Mouse (Mus musculus) retina, postnatal 1 day (tissue): Measurements from ENCODE around the gene Ago3.

Experiments
- DNase-seq: peaks from one replicate; pipeline ENCODE4 v3.0.0-alpha.2; 2012

Ago3 gene

GRCm38 (mm10) chr4:126429347-126430079 lies at the start of gene Ago3:
Gene Ago3 (minus strand): TSS chr4:126429556.
- peak; percentile 96 for DNase-seq

DNA sequence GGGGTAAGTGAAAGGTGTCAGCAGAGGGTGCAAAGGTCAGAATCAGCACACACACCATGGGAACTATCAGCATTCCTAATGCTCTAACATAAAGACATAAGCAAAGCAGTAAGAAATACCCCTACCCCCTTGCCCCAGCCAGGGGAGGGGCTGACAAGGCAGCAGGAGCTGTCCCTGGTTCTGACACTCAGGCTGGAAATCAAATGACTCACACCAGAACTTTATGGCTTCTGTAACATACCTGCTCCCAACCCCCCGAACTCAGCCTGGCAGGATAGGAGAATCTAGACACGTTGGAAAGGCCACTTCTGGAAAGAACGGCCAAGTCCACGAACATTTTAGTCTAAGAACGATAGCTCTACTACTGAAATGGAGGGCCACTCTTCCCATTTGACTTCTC lies 43.7 kb upstream of the Ago3 start:
- no peak for DNase-seq

DNA sequence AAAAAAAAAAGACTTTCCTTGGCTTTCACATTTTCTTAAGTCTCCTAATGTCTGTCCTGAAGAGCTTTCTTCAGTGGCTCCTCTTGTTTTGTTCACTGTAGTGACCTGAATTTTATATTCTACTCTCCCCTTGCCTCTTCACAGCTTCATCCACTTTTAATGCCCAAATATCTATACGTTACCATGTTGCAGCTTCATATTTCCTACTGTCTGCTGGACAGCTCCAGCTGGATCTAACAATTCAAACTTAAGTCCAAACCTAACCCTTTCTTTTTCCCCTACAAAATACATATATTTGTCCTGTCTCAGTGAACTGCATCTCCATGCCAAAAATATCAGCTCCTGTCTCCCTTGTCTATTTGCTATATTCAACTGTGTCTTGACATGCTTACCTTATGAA lies 40.0 kb upstream of the Ago3 start:
- no peak for DNase-seq

DNA sequence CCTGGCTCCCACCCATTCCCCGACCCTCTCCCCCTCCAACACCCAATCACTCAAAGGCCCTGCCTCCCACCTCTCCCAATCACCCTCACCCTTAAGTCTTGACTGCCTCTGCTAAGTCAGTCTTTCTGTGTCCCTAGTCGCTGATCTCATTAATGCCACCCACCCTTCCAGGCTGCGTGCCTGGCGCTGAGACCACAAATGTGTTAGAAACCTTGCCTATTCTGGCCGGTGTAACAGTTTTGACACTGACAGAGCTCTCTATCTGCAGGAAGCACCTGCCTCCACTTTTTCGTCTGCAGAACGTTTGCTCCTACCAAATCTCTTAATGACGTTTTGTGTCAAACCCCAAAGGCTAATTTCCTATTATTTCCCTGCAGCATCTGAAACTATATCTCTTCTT lies 39.6 kb upstream of the Ago3 start:
- DNase-seq: no peak

- peak; percentile 98 for DNase-seq
Observed at GRCm38 (mm10) chr4:126468285-126468901, 39.0 kb upstream of the Ago3 start, which contains the start of gene Ago1. Gene Ago1 (minus strand): TSS chr4:126468583.

DNA sequence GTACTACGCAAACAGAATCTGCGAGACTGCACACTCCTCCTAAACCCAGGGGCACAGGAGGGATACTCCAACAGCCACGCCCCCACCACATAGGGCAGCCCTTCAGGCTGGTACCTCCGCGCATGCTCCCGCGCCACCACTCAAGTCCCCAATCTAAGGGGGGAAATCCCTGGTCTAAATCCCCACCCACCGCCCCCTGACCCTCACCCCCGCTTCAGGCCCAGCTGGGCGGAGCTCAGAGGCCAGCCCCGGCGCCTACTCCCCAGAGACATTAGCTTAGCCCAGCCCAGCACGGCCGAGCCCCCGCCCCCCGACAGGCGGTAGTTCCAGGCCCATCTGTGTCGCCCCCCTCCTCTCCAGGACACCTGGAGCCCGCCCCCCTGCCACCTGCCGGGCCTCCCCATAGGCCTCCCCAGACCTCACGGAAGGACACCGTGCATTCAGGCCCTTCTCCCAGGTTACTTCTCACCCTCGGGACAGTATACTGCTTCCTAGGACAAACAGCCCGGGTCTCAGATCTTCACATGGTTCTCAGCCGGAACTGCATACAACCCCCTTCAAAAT lies 38.4 kb upstream of the Ago3 start:
- DNase-seq: peak; percentile 93

DNA sequence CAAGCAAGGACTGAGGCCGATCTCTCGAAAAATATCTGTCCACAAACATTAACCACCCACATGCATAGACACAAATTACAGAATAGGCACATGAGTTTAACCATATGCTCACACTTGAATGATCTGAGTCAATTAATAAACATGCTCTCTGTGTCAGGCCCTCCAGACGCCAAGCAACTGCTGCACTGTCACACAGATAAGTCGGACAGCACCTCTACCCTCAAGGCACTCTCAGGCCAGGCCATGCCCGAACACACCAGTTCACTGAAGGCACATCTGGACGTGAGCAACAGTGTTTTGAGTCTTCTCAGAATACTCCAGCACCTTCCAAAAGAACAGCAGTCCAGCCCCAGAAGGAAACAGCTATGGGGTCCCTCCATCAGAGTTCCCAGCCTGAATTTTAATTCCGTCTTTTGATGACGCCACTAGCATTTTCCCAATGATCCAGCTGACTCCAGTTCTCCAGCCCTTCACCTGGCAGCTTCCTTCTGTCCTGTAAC lies 36.9 kb upstream of the Ago3 start:
- DNase-seq: no peak

GRCm38 (mm10) chr4:126465843-126466242 lies 36.5 kb upstream of the Ago3 start:
- peak; percentile 95 for DNase-seq

- peak; percentile 59 for DNase-seq
Observed at GRCm38 (mm10) chr4:126464892-126465235, 35.5 kb upstream of the Ago3 start.

- DNase-seq: peak; percentile 11
Observed at GRCm38 (mm10) chr4:126464189-126464891, 35.0 kb upstream of the Ago3 start.

- DNase-seq: no peak
Observed at GRCm38 (mm10) chr4:126455441-126455840, 26.1 kb upstream of the Ago3 start.

GRCm38 (mm10) chr4:126454547-126455254 lies 25.3 kb upstream of the Ago3 start:
- DNase-seq: no peak

DNA sequence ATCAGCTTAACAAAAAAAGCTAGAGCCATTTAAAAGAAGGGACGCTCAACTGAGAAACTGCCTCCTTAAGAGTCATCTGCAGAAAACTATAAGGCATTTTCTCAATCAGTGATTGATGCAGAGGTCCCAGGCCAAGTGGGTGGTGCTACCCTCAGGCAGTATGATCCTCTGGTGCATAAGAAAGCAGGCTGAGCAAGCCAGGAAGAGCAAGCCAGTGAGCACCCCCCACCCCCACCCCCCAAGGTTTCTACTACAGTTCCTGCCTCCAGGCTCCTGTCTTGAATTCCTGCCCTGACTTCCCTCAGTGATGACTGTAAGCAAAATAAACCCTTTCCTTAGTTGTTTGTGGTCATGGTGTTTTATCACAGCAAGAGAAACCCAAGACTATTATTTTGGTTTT lies 20.9 kb upstream of the Ago3 start:
- no peak for DNase-seq

GRCm38 (mm10) chr4:126447126-126447525 lies 17.8 kb upstream of the Ago3 start:
- DNase-seq: no peak

GRCm38 (mm10) chr4:126444528-126444927 lies 15.2 kb upstream of the Ago3 start:
- DNase-seq: no peak

- DNase-seq: no peak
Observed at GRCm38 (mm10) chr4:126438261-126438660, 8.9 kb upstream of the Ago3 start.

DNA sequence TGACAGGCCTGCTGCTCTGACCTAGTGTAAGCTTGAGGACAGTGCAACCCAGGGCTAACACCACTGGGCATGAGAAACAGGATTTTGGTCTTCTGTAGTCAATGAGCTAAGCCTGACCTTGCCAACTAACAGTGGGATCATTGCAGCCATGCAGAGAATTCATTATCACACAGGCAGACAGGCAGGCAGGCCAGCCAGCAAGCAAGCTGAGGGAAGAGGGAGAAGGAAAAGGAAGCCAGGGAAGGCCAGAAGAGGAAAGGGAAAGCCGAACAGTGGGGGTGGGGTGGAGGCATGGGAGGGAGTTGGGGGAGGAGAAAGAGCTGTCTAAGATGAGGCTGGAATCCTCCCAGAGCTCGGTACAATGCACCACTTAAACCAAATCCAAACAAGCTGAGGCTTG lies 6.9 kb upstream of the Ago3 start:
- no peak for DNase-seq

DNA sequence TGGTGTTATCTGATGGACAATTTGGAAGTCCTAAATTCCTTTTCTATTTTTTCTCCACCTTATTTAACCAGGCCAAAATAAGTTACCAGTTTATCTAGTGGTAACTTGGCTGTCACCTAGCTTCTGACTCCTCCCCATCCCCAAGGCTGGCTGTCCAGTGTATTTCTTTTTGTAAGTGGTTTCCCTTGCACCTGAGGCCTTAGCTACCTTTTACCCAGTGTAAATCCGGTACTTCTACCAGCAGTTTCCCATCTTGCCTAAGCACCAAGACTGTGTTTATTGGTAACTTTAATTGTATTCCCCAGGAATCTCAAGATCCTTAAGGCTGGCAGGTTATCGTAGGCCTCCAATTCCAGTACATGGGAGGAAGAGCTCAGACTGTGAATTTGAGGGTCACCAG lies 4.7 kb upstream of the Ago3 start:
- no peak for DNase-seq

- DNase-seq: no peak
Observed at GRCm38 (mm10) chr4:126433175-126433574, 3.8 kb upstream of the Ago3 start.

DNA sequence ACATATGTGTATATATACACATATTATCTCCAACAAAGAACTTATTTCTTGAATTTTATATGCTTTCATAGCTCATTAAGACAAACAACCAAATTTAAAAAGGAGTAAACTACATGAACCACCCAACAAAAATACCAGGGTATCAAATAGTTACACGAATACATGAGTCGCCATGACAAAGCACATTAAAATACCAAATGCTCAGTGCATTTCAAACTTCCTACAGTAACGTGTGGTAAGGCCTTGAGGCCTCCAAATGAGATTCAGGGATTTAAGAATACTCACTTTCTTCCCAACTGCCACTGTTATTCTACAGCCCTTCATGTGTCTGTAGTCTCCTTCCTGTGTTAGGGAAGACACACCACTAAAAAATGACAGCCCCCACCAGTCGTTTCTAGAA lies 2.4 kb upstream of the Ago3 start:
- DNase-seq: no peak

- no peak for DNase-seq
Observed at GRCm38 (mm10) chr4:126428682-126429346, 542 bp downstream of the Ago3 start.

DNA sequence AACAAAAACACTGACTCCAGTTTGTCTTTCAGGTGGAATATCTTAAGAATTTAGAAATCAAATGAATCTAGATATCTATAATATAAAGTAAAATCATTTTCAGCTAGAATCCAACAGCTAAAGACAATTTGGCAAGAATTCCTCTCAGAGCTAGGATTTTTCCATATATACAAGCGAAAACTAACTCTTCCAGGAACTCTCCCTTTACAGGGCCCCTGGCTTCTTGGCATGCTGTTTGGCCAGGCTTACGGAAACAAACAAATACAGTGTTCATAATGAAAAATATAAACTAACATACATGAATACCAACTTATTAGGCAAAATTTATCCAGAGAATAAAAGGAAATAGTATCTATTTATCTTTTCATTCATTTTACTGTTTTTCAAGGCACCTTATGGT lies 5.5 kb downstream of the Ago3 start:
- DNase-seq: no peak
